Mouse (Mus musculus) embryonic facial prominence, embryonic 10.5 days (tissue): ENCODE measurements around the gene Trip12. TPM values are rescaled to one million over a fixed set of nuclear protein-coding genes. Genes with fewer than 3 reads are reported as not detected.

ENCODE experiments used
- DNase-seq: peaks from one replicate; pipeline ENCODE4 v3.0.0-alpha.2; 2017; ENCODE audit warnings: low spot score
- H3K27ac ChIP-seq: fragments of 300-500 bp; sonication (generic); replicated peaks from 2 replicates; pipeline ENCODE4 v1.5.1; 2016; ENCODE audit warnings: mild to moderate bottlenecking
- H3K27me3 ChIP-seq: fragments of 300-500 bp; sonication (generic); replicated peaks from 2 replicates; pipeline ENCODE4 v1.6.1; 2016; ENCODE audit warnings: low read depth, mild to moderate bottlenecking; ENCODE audit not compliant: poor library complexity, severe bottlenecking
- H3K36me3 ChIP-seq: fragments of 300-500 bp; sonication (generic); replicated peaks from 2 replicates; pipeline ENCODE4 v1.6.1; 2016; ENCODE audit warnings: mild to moderate bottlenecking, moderate library complexity
- H3K4me1 ChIP-seq: fragments of 300-500 bp; sonication (generic); 2 replicates; pipeline ENCODE4 v1.6.1; 2016
- H3K4me3 ChIP-seq: fragments of 300-500 bp; sonication (generic); 2 replicates; pipeline ENCODE4 v1.5.1; 2016; ENCODE audit warnings: mild to moderate bottlenecking, moderate library complexity
- H3K9me3 ChIP-seq: fragments of 300-500 bp; sonication (generic); 2 replicates; pipeline ENCODE4 v1.6.1; 2016; ENCODE audit warnings: mild to moderate bottlenecking
- WGBS: fragments of 180-500 bp; shearing (Covaris S2); methylation state at CpG from one replicate; pipeline ENCODE4 v1.1.7; 2016; 5-methylcytosine and 5-hydroxymethylcytosine counted together
- polyA plus RNA-seq: library from polyadenylated mRNA; unstranded; fragments of >200 nt; fragmentation: Nextera tagmentation; extraction: Ambion mirVana; gene quantifications from 2 replicates; pipeline ENCODE4 v1.2.1, GENCODE M21; 2016

The Trip12 gene
- polyA plus RNA-seq, 1 experiment from 2014 or later = 86.5 TPM

GRCm38 (mm10) chr1:84853721-84854120 lies 13.4 kb upstream of the Trip12 start:
- H3K9me3 ChIP-seq = no peaks in the 10 kb centered on the region
- WGBS = 92% methylated on average over 1 of the region's 1 CpGs
- DNase-seq = no peak
- H3K27me3 ChIP-seq = no peaks in the 10 kb centered on the region
- H3K36me3 ChIP-seq = peaks cover 5% of the 10 kb centered on the region
- no peak overlapping the region for H3K27ac ChIP-seq
- H3K4me1 ChIP-seq = peaks cover 12% of the 10 kb centered on the region
- H3K4me3 ChIP-seq = no peak overlapping the region

- peak overlapping the region; percentile 30; the same call in 1 of the 2 replicates for H3K27ac ChIP-seq
- peak; percentile 37 for DNase-seq
Observed at GRCm38 (mm10) chr1:84851512-84852235, 11.4 kb upstream of the Trip12 start.

GRCm38 (mm10) chr1:84850471-84850870 lies 10.2 kb upstream of the Trip12 start:
- 92% methylated on average over 7 of the region's 7 CpGs for WGBS
- DNase-seq = no peak
- Histone ChIP-seq H3K27ac (no peak overlapping the region), H3K4me3 (no peak overlapping the region), H3K27me3 (no peaks in the 10 kb centered on the region), H3K9me3 (no peaks in the 10 kb centered on the region), H3K4me1 (peaks cover 12% of the 10 kb centered on the region), H3K36me3 (peaks cover 7% of the 10 kb centered on the region)

More at GRCm38 (mm10) chr1:84851512-84852235, 11.4 kb upstream of the Trip12 start:
- Histone ChIP-seq H3K27me3 (no peaks in the 10 kb centered on the region), H3K4me3 (no peak overlapping the region), H3K4me1 (peaks cover 12% of the 10 kb centered on the region), H3K9me3 (no peaks in the 10 kb centered on the region), H3K36me3 (peaks cover 7% of the 10 kb centered on the region)
- 19% methylated on average over 9 of the region's 9 CpGs for WGBS

GRCm38 (mm10) chr1:84849804-84850203 lies 9.5 kb upstream of the Trip12 start:
- no peak for DNase-seq
- H3K27me3 ChIP-seq = no peaks in the 10 kb centered on the region
- WGBS = 94% methylated on average over 7 of the region's 7 CpGs

GRCm38 (mm10) chr1:84848801-84849455 lies 8.6 kb upstream of the Trip12 start:
- 93% methylated on average over 6 of the region's 6 CpGs for WGBS
- no peaks in the 10 kb centered on the region for H3K27me3 ChIP-seq
- no peak for DNase-seq
- no peak overlapping the region for H3K4me3 ChIP-seq
- H3K4me1 ChIP-seq = peaks cover 12% of the 10 kb centered on the region
- peaks cover 7% of the 10 kb centered on the region for H3K36me3 ChIP-seq
- H3K27ac ChIP-seq = no peak overlapping the region
- H3K9me3 ChIP-seq = no peaks in the 10 kb centered on the region

More at GRCm38 (mm10) chr1:84849804-84850203, 9.5 kb upstream of the Trip12 start:
- H3K4me1 ChIP-seq = peaks cover 12% of the 10 kb centered on the region
- H3K27ac ChIP-seq = no peak overlapping the region
- peaks cover 7% of the 10 kb centered on the region for H3K36me3 ChIP-seq
- no peak overlapping the region for H3K4me3 ChIP-seq
- no peaks in the 10 kb centered on the region for H3K9me3 ChIP-seq

GRCm38 (mm10) chr1:84848335-84848734 lies 8.0 kb upstream of the Trip12 start:
- H3K27ac ChIP-seq = no peak overlapping the region
- H3K36me3 ChIP-seq = peaks cover 7% of the 10 kb centered on the region
- peaks cover 12% of the 10 kb centered on the region for H3K4me1 ChIP-seq
- H3K9me3 ChIP-seq = no peaks in the 10 kb centered on the region
- H3K4me3 ChIP-seq = no peak overlapping the region
- no peak for DNase-seq
- H3K27me3 ChIP-seq = no peaks in the 10 kb centered on the region
- WGBS = 94% methylated on average over 3 of the region's 3 CpGs

- Histone ChIP-seq H3K27ac (no peak overlapping the region), H3K9me3 (no peaks in the 10 kb centered on the region), H3K4me1 (peaks cover 12% of the 10 kb centered on the region), H3K36me3 (peaks cover 12% of the 10 kb centered on the region), H3K4me3 (no peak overlapping the region), H3K27me3 (no peaks in the 10 kb centered on the region)
- DNase-seq = no peak
- 90% methylated on average over 7 of the region's 7 CpGs for WGBS
Observed at GRCm38 (mm10) chr1:84847698-84848097, 7.4 kb upstream of the Trip12 start.

GRCm38 (mm10) chr1:84843366-84843765 lies 3.0 kb upstream of the Trip12 start:
- peaks cover 6% of the 10 kb centered on the region for H3K4me1 ChIP-seq
- H3K9me3 ChIP-seq = no peaks in the 10 kb centered on the region
- 96% methylated on average over 2 of the region's 2 CpGs for WGBS
- H3K4me3 ChIP-seq = no peak overlapping the region
- H3K27ac ChIP-seq = no peak overlapping the region
- no peaks in the 10 kb centered on the region for H3K27me3 ChIP-seq
- DNase-seq = no peak
- peaks cover 6% of the 10 kb centered on the region; the same call in 1 of the 2 replicates for H3K36me3 ChIP-seq

- no peaks in the 10 kb centered on the region for H3K27me3 ChIP-seq
- no peak overlapping the region for H3K27ac ChIP-seq
- H3K4me3 ChIP-seq = peak overlapping the region; percentile 98
- DNase-seq = no peak
- H3K4me1 ChIP-seq = peaks cover 15% of the 10 kb centered on the region
- H3K36me3 ChIP-seq = peaks cover 6% of the 10 kb centered on the region; the same call in 1 of the 2 replicates
- H3K9me3 ChIP-seq = no peaks in the 10 kb centered on the region
- 76% methylated on average over 3 of the region's 3 CpGs for WGBS
Observed at GRCm38 (mm10) chr1:84841061-84841460, 745 bp upstream of the Trip12 start.

GRCm38 (mm10) chr1:84839309-84840017 lies 853 bp downstream of the Trip12 start, which contains the start of gene Fbxo36:
TSS of gene Fbxo36 (plus strand) at chr1:84839841.
- H3K4me3 ChIP-seq = peak within 1 kb of the TSS; percentile 98
- under 1% methylated on average over 54 of the region's 54 CpGs for WGBS
- peaks cover 15% of the 10 kb centered on the region for H3K4me1 ChIP-seq

GRCm38 (mm10) chr1:84838621-84839151 lies 1.6 kb downstream of the Trip12 start:
- Histone ChIP-seq H3K27me3 (no peaks in the 10 kb centered on the region), H3K4me3 (peak overlapping the region; percentile 98), H3K9me3 (no peaks in the 10 kb centered on the region), H3K27ac (peak overlapping the region; percentile 99), H3K36me3 (peaks cover 13% of the 10 kb centered on the region), H3K4me1 (peaks cover 15% of the 10 kb centered on the region)
- WGBS = under 1% methylated on average over 44 of the region's 44 CpGs
- DNase-seq = peak; percentile 83

More at GRCm38 (mm10) chr1:84839309-84840017, 853 bp downstream of the Trip12 start, which contains the start of gene Fbxo36:
- H3K27me3 ChIP-seq = no peaks in the 10 kb centered on the region
- H3K36me3 ChIP-seq = peaks cover 6% of the 10 kb centered on the region
- peak; percentile 95 for DNase-seq
- H3K9me3 ChIP-seq = no peaks in the 10 kb centered on the region
- H3K27ac ChIP-seq = peak within 1 kb of the TSS; percentile 99

- H3K4me3 ChIP-seq = peak overlapping the region; percentile 98
- H3K9me3 ChIP-seq = no peaks in the 10 kb centered on the region
- DNase-seq = no peak
- H3K36me3 ChIP-seq = peaks cover 17% of the 10 kb centered on the region
- peak overlapping the region; percentile 99 for H3K27ac ChIP-seq
- WGBS = under 1% methylated on average over 22 of the region's 22 CpGs
- no peaks in the 10 kb centered on the region for H3K27me3 ChIP-seq
- H3K4me1 ChIP-seq = peaks cover 15% of the 10 kb centered on the region
Observed at GRCm38 (mm10) chr1:84838156-84838555, 2.2 kb downstream of the Trip12 start.
